Mouse (Mus musculus) gastrocnemius, postnatal 25 days (tissue): ENCODE data around the gene Ano1. TPM values are rescaled to one million over a fixed set of nuclear protein-coding genes. Genes with fewer than 3 reads are reported as not detected.

Experiments used
- DNase-seq: peaks from one replicate; pipeline ENCODE4 v3.0.0; 2022
- total RNA-seq, 2 experiments: library from RNA; stranded (reverse); gene quantifications; 1 replicate in 1 of 2; 2 replicates in 1 of 2; pipeline ENCODE4 v1.2.3; 2021

The Ano1 gene
- total RNA-seq, 2 experiments from 2014 or later, result 2.1 to 3.5 TPM

- peak; percentile 91 for DNase-seq
Observed at GRCm38 (mm10) chr7:144582284-144582980, 169.3 kb downstream of the Ano1 start, which contains the start of gene Fadd. Fadd (minus strand) TSS chr7:144582463.

DNA sequence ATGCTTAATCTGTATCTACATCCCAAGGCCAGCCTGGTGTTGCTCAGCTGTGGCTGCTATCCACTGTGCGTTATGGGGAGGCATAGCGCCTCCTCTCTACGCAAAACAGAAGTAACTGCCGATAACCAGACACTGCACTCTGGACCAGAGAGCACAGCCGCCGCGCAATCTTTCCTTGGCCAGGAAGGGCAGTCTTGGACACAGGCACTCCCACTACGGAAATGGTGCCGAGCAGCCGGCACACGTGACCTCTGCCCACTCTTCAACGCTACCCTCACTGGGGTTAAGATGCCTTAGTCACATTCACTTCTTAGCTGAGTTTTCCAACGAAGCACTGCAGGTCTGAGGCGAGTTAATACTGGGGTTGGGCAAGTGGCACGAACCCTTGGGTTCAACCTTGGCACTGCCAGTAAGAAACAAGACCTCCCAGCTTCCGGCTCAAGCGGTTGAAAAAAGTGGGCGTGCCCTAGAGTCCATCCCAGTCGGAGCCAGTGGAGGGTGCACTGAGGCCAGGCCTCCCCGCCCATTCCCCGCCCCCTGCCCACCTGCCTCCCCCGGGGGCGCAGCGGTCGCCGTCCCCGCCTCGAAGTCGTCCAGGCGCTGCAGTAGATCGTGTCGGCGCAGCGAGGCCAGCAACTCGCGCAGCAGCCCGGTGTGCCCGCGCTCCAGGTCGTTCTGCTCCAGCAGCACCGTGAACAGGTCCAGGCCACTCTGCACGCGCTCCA, 170.1 kb downstream of the Ano1 start:
- peak; percentile 81 for DNase-seq

DNA sequence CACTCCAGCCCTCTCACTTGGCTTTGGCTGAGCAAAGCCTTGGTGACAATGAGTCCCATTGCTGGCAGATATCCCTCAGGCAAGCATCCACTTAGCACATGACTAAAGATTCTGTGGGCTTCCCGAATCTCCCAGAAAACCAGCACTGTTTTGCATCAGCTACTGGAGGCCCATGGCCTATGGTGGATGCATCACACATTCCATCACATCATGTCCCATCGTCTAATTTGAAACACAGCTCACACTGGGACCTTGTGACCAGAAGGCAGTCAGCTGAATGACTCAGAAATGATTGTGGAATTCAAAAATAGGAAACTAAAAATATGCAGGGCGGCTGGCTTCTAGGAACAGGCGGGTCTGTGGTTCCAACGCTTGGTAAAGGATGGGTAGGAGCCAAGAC, 173.9 kb downstream of the Ano1 start:
- no peak for DNase-seq

DNA sequence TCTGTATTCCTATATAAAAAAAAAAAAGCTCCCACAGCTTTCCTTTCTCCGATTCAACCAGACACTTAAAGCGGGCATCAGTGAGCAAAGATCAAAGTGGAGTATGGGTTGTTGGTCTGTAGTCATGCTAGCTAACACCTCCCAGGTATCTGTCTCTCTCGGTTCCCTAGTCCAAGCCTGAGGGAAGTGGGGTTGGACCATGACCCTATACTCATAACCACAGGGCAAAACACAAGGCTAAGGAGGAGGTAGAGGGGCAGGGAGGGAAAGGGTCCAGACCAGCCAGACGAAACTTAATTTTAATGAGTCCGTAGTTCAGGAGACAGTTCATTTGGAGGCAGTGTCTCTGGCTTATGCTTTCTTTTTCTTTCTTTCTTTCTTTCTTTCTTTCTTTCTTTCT, 179.5 kb downstream of the Ano1 start:
- no peak for DNase-seq

GRCm38 (mm10) chr7:144571598-144571997, 180.2 kb downstream of the Ano1 start:
- DNase-seq, result no peak

GRCm38 (mm10) chr7:144569428-144569827, 182.3 kb downstream of the Ano1 start:
- DNase-seq, result peak; percentile 31

DNA sequence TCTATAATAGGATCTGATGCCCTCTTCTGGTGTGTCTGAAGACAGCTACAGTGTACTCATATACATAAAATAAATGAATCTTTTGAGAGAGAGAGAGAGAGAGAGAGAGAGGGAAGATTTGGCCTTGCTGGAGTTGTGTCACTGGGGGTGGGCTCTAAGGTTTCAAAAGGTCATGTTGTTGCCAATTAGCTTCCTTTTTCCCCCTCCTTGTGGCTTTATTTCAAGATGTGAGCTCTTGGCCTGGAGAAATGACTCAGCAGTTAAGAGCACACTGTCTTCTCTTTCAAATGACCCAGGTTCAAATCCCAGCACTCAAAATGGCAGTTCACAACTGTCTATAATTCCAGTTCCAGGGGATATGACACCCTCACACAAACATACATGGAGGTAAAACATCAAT, 183.7 kb downstream of the Ano1 start:
- DNase-seq, result no peak

GRCm38 (mm10) chr7:144566921-144567682, 184.7 kb downstream of the Ano1 start:
- no peak for DNase-seq

DNA sequence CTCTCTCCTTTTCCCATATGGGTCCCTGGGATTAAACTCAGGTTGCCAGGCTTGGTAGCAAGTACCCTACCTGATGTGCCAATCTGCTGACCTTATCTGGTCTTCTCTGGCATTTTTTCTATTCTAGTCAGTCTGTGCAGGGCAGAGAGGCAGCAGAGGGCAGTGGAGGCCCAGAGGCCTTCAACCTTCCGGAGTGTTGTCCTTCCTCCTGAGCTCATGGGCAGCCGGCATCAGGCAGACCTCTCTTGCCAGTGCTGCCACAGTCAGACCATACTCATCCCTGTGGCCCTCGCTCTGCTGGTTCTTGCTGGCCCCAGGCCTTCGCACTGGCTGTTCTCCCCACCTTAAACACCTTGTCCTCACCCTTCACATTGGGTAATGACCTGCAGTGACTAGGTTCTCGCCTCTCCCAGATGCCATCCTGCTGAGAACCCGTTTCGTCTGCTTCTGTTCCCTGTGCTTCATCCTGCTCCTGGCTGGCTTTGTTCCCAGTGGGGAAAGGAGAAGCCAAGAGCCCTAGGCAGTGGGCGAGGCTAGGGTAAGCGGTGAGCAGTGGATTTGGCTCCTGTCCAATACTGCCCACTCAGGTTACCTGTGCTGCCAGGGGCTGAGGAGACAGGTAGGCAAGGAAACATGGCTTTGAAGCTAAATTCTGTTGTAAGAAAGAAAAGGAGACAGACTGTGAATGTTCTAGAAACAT, 188.2 kb downstream of the Ano1 start:
- DNase-seq, result no peak

- no peak for DNase-seq
Observed at GRCm38 (mm10) chr7:144562016-144562415, 189.8 kb downstream of the Ano1 start.

- DNase-seq, result no peak
Observed at GRCm38 (mm10) chr7:144560594-144560993, 191.2 kb downstream of the Ano1 start.

- no peak for DNase-seq
Observed at GRCm38 (mm10) chr7:144558552-144558951, 193.2 kb downstream of the Ano1 start.

- DNase-seq, result no peak
Observed at GRCm38 (mm10) chr7:144554123-144554472, 197.7 kb downstream of the Ano1 start.

- DNase-seq, result peak; percentile 97
Observed at GRCm38 (mm10) chr7:144553237-144554122, 198.3 kb downstream of the Ano1 start, which contains the start of gene Ppfia1. Ppfia1 (minus strand) TSS chr7:144553729.

GRCm38 (mm10) chr7:144552274-144552673, 199.5 kb downstream of the Ano1 start:
- no peak for DNase-seq

DNA sequence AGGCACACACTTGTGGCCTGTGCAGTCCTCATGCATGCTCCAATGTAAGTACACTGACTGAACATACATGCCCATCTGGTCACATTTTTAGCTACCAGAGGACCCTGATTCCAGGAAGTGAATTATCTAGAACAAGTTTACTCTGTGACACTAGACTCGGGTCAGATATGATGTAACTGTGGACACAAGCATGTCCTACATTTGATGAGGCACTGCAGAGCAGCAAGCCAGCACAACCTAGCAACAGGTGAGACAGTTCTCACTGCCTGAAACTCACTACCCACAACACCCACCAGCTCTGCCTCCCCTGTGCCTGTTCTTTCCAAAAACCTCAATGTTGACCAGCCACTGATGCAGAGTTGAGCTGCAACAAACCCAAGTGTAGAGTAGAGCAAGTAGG, 201.0 kb downstream of the Ano1 start:
- DNase-seq, result no peak

DNA sequence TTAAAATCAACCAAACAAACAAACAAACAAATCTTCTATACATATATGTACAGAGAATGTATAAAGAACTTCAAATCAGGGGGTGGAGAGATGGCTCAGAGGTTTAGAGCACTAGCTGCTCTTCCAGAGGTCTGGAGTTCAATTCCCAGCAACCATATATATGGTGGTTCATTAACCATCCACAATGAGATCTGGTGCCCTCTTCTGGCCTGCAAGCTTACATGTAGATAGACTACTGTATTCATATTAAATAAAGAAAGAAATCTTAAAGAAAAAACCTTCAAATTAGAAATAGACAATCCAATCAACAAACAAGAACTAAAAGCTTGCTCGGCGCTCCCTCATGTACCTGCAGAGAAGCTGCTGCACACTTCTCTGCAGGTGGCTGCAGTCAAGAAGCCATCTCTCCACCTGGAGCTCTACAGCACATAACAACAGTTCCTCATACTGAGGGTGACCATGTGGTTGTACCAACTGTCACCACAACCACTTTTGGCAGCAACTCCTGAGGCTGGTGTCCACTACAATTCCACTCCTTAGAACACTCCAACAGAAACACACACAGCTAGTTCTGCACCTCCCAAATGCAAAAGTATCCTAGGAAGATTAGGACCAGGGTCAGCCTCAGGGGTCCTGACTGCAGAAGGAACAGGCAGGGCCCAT, 201.7 kb downstream of the Ano1 start:
- no peak for DNase-seq

DNA sequence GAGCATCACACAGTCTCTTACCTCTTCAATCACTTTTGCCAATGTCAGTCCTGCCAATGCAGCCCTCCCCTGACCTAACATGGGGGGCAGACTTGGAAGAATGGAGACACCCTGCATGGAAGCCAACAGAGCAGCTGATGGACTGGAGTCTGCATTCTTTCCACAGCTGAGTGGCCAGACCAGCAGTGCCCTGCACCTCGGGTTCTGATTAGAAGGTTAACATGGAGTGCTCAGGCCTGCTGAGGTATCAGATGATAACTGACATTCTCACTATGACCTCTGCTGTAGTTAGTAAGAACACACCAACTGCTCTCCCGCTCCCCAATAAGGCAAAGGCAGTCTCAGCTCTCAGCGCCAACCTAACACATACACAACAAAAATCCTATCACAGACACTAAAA, 206.5 kb downstream of the Ano1 start:
- DNase-seq, result peak; percentile 81

DNA sequence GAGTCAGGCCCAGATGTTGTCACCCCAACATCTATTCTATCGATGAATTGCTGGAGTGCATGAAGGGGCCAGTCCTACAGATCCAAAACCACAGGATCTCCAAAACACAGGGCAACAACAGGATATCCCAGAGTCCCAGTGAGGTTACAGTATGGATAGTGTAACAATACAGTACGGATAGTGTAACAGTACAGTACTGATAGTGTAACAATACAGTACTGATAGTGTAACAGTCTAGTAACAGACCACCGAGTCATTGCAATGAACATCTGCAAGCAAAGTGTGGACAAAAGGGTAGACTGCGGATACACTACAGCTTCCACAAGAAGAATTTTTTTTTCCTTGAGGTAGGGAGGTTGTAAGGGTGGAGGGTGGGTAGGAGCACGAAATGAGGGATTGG, 210.4 kb downstream of the Ano1 start:
- no peak for DNase-seq

DNA sequence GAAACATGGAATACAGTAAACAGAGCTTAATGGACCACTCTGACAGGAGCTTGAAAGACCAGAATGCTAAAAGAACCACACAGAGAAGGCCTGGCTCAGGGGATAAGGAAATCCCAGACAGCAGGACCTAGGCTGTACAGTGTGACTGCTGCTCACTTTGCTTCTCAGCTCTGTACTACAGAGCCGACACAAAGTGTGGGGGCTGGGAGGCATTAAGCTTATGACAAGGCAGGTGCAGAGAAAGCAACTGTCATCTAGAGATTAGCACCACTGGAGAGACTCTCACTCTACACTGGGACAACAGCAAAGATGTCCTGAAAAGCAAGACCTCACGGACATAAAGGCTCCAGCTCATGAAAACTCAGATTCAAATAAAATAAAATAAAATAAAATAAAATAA, 212.6 kb downstream of the Ano1 start:
- no peak for DNase-seq
